Mouse (Mus musculus): Measurements from ENCODE around the gene Tmem258. TPM values are rescaled to one million over a fixed set of nuclear protein-coding genes. Genes with fewer than 3 reads are reported as not detected.
A peak's percentile ranks its signal among the peaks of the same experiment; 100 is the strongest.

Tmem258 gene
- total and polyA plus RNA-seq, 2 experiments from 2014 or later: 61.4 to 279 TPM

GRCm38 (mm10) chr19:10173116-10173718 is 30.6 kb upstream of the Tmem258 start:
- Histone ChIP-seq H3K27me3 (ENCODE audit: insufficient read depth, low read length) (no peaks in the 10 kb centered on the region), H3K27ac (ENCODE audit: low read depth, low read length) (no peak overlapping the region), H3K9me3 (ENCODE audit: low read length) (no peaks in the 10 kb centered on the region), H3K9ac (replicated peaks; ENCODE audit: low read length, poor library complexity, severe bottlenecking) (no peak overlapping the region), H3K36me3 (ENCODE audit: insufficient read depth, low read length) (no peaks in the 10 kb centered on the region), H3K4me1 (ENCODE audit: insufficient read depth, low read length) (no peaks in the 10 kb centered on the region), H3K4me3 (ENCODE audit: low read depth, low read length) (no peak overlapping the region), H3K4me2 (ENCODE audit: low read depth, low read length, poor library complexity, severe bottlenecking) (no peak overlapping the region)
- no peak for ATAC-seq (ENCODE audit: low FRiP score)
- WGBS: 92% methylated on average over 5 of the region's 5 CpGs
- no peak for DNase-seq (ENCODE audit: low spot score)
- no peak for TF ChIP-seq CTCF (IDR thresholded peaks at IDR 0.05)

DNA sequence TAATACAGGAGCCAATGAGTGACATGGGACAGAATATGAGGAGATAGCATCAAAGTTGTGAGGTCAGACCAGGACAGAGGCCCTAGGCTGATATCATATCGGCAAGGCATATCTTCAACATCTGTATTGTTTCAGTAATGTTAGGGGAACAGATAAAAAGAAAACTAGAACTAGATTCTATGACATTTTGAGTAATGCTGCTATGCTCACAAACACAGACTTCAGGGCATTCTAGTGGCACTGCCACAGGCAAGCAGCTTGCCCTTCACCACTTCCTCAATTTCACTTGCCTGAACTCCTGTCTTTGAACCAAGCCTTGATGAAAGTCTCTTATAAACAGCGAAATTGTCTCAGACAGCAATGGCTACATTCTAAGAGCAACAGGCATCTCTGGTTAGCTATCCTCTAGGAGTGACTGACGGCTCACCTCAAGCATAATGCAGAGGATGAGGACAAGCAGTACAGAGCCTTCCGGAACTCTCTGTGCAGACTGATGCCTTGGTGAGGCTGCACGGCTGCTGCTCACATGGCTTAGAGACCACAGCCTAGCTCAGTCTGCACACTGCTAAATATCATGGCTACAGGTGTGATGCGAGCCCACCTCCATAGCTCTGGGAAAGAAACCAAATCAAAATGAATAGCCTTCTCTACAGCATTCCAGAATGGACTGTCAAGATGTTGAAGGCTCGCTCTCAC is 29.8 kb upstream of the Tmem258 start:
- Histone ChIP-seq H3K27me3 (ENCODE audit: insufficient read depth, low read length) (no peaks in the 10 kb centered on the region), H3K4me3 (ENCODE audit: low read depth, low read length) (no peak overlapping the region), H3K36me3 (ENCODE audit: insufficient read depth, low read length) (no peaks in the 10 kb centered on the region), H3K9me3 (ENCODE audit: low read length) (no peaks in the 10 kb centered on the region), H3K27ac (ENCODE audit: low read depth, low read length) (no peak overlapping the region), H3K4me1 (ENCODE audit: insufficient read depth, low read length) (no peaks in the 10 kb centered on the region), H3K9ac (replicated peaks; ENCODE audit: low read length, poor library complexity, severe bottlenecking) (no peak overlapping the region), H3K4me2 (ENCODE audit: low read depth, low read length, poor library complexity, severe bottlenecking) (no peak overlapping the region)
- TF ChIP-seq CTCF (IDR thresholded peaks at IDR 0.05): no peak
- ATAC-seq (ENCODE audit: low FRiP score) (no peak), DNase-seq (ENCODE audit: low spot score) (no peak)
- WGBS: 87% methylated on average over 7 of the region's 7 CpGs

DNA sequence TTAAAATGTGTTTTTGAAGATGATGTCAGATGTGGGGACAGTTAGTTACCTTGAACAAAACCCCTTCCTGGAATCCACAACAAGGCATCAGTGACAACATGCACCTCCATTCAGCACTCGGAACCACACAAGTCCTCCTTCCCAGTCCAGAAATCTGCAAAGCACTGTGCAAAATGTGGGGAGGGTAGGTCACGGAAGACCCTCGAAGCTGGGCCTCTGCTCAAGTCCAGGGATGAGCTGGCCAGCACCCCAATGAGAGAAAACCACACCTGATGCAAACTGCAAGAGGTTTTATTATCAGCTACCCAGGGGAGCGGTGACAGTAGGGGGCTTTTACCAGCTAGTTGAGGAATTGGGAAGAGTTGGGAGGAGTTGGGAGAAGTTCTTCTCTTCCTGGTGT is 28.9 kb upstream of the Tmem258 start:
- Histone ChIP-seq H3K4me1 (ENCODE audit: insufficient read depth, low read length) (no peaks in the 10 kb centered on the region), H3K9me3 (ENCODE audit: low read length) (no peaks in the 10 kb centered on the region), H3K4me2 (ENCODE audit: low read depth, low read length, poor library complexity, severe bottlenecking) (no peak overlapping the region), H3K4me3 (ENCODE audit: low read depth, low read length) (no peak overlapping the region), H3K27ac (ENCODE audit: low read depth, low read length) (no peak overlapping the region), H3K36me3 (ENCODE audit: insufficient read depth, low read length) (no peaks in the 10 kb centered on the region), H3K27me3 (ENCODE audit: insufficient read depth, low read length) (no peaks in the 10 kb centered on the region), H3K9ac (replicated peaks; ENCODE audit: low read length, poor library complexity, severe bottlenecking) (no peak overlapping the region)
- no peak for TF ChIP-seq CTCF (IDR thresholded peaks at IDR 0.05)
- ATAC-seq (ENCODE audit: low FRiP score) (no peak), DNase-seq (ENCODE audit: low spot score) (no peak)
- WGBS: 77% methylated on average over 4 of the region's 4 CpGs

GRCm38 (mm10) chr19:10176477-10176876 is 27.3 kb upstream of the Tmem258 start:
- H3K36me3 ChIP-seq (ENCODE audit: insufficient read depth, low read length): no peaks in the 10 kb centered on the region

GRCm38 (mm10) chr19:10176941-10177372 is 26.9 kb upstream of the Tmem258 start:
- no peak for ATAC-seq (ENCODE audit: low FRiP score)
- no peaks in the 10 kb centered on the region for H3K27me3 ChIP-seq (ENCODE audit: insufficient read depth, low read length)

More at GRCm38 (mm10) chr19:10176477-10176876, 27.3 kb upstream of the Tmem258 start:
- H3K27ac ChIP-seq (ENCODE audit: low read depth, low read length): no peak overlapping the region
- WGBS: 43% methylated on average over 1 of the region's 1 CpGs
- DNase-seq (ENCODE audit: low spot score): no peak
- no peak for ATAC-seq (ENCODE audit: low FRiP score)
- no peak overlapping the region for H3K4me3 ChIP-seq (ENCODE audit: low read depth, low read length)
- no peak overlapping the region for H3K9ac ChIP-seq (replicated peaks; ENCODE audit: low read length, poor library complexity, severe bottlenecking)
- H3K9me3 ChIP-seq (ENCODE audit: low read length): no peaks in the 10 kb centered on the region
- TF ChIP-seq CTCF (IDR thresholded peaks at IDR 0.05): no peak
- no peaks in the 10 kb centered on the region for H3K27me3 ChIP-seq (ENCODE audit: insufficient read depth, low read length)
- H3K4me2 ChIP-seq (ENCODE audit: low read depth, low read length, poor library complexity, severe bottlenecking): no peak overlapping the region
- no peaks in the 10 kb centered on the region for H3K4me1 ChIP-seq (ENCODE audit: insufficient read depth, low read length)

GRCm38 (mm10) chr19:10181225-10181624 is 22.6 kb upstream of the Tmem258 start:
- no peak overlapping the region for H3K4me2 ChIP-seq (ENCODE audit: low read depth, low read length, poor library complexity, severe bottlenecking)
- no peak for TF ChIP-seq CTCF (IDR thresholded peaks at IDR 0.05)
- H3K9ac ChIP-seq (replicated peaks; ENCODE audit: low read length, poor library complexity, severe bottlenecking): no peak overlapping the region
- no peak overlapping the region for H3K4me3 ChIP-seq (ENCODE audit: low read depth, low read length)
- no peak overlapping the region for H3K27ac ChIP-seq (ENCODE audit: low read depth, low read length)
- peaks cover 7% of the 10 kb centered on the region for H3K36me3 ChIP-seq (ENCODE audit: insufficient read depth, low read length)
- no peaks in the 10 kb centered on the region for H3K9me3 ChIP-seq (ENCODE audit: low read length)
- peaks cover 7% of the 10 kb centered on the region; the same call in 1 of the 2 replicates for H3K4me1 ChIP-seq (ENCODE audit: insufficient read depth, low read length)
- DNase-seq (ENCODE audit: low spot score) (peak; percentile 43), ATAC-seq (ENCODE audit: low FRiP score) (no peak)
- H3K27me3 ChIP-seq (ENCODE audit: insufficient read depth, low read length): no peaks in the 10 kb centered on the region
- WGBS: 81% methylated on average over 7 of the region's 7 CpGs

More at GRCm38 (mm10) chr19:10176941-10177372, 26.9 kb upstream of the Tmem258 start:
- Histone ChIP-seq H3K4me3 (ENCODE audit: low read depth, low read length) (no peak overlapping the region), H3K4me1 (ENCODE audit: insufficient read depth, low read length) (no peaks in the 10 kb centered on the region), H3K9me3 (ENCODE audit: low read length) (no peaks in the 10 kb centered on the region), H3K9ac (replicated peaks; ENCODE audit: low read length, poor library complexity, severe bottlenecking) (no peak overlapping the region), H3K27ac (ENCODE audit: low read depth, low read length) (no peak overlapping the region), H3K36me3 (ENCODE audit: insufficient read depth, low read length) (no peaks in the 10 kb centered on the region), H3K4me2 (ENCODE audit: low read depth, low read length, poor library complexity, severe bottlenecking) (no peak overlapping the region)
- no peak for TF ChIP-seq CTCF (IDR thresholded peaks at IDR 0.05)
- WGBS: 71% methylated on average over 7 of the region's 7 CpGs
- no peak for DNase-seq (ENCODE audit: low spot score)
